Mouse (Mus musculus) lung, adult 2 months (tissue): ENCODE measurements at regions not wholly inside any gene's neighbourhood (a gene's known extent, or its start where the extent isn't known, plus 50 kb on each side); places are given as distances from the start of the nearest gene placed in this dataset.

Experiments used
- CTCF ChIP-seq: fragments of 200-500 bp; IDR thresholded peaks from 2 replicates; pipeline ENCODE4 v1.5.1; 2011; ENCODE audit warnings: mild to moderate bottlenecking, low read length, control low read depth; ENCODE audit not compliant: insufficient read depth
- POLR2A ChIP-seq: fragments of 200-500 bp; IDR thresholded peaks from 2 replicates; pipeline ENCODE4 v1.6.1; 2011; ENCODE audit warnings: low read depth, mild to moderate bottlenecking, control low read depth, low read length, borderline replicate concordance; ENCODE audit errors: extremely low read depth

GRCm38 (mm10) chr5:64534947-64535346, 268.2 kb upstream of the Klf3 start:
- TF ChIP-seq CTCF (no peak), POLR2A (no peak)
